Mouse (Mus musculus) cerebellum, adult 2 months (tissue): Measurements from ENCODE around the gene Mzt1. TPM values are rescaled to one million over a fixed set of nuclear protein-coding genes. Genes with fewer than 3 reads are reported as not detected.

Experiments used
- DNase-seq, 2 experiments: peaks; one replicate each; pipeline ENCODE4 v3.0.0; 2021
- H3K27ac ChIP-seq: fragments of 200-500 bp; 2 replicates; pipeline ENCODE4 v1.5.1; 2012; ENCODE audit warnings: low read length, control low read depth, inconsistent platforms; ENCODE audit not compliant: insufficient read depth
- H3K27me3 ChIP-seq: fragments of 200-500 bp; 2 replicates; pipeline ENCODE4 v1.6.1; 2012; ENCODE audit warnings: inconsistent platforms, mild to moderate bottlenecking, low read length, moderate library complexity; ENCODE audit not compliant: control insufficient read depth, insufficient read depth
- H3K4me1 ChIP-seq: fragments of 200-500 bp; 2 replicates; pipeline ENCODE4 v1.6.1; 2011; ENCODE audit warnings: low read length; ENCODE audit not compliant: control insufficient read depth, insufficient read depth
- H3K4me3 ChIP-seq: fragments of 200-500 bp; replicated peaks from 2 replicates; pipeline ENCODE3; 2011; ENCODE audit warnings: mild to moderate bottlenecking, low read depth, low read length, control low read depth; ENCODE audit not compliant: insufficient read depth
- CTCF ChIP-seq: fragments of 200-500 bp; IDR thresholded peaks from 2 replicates; pipeline ENCODE4 v1.5.1; 2011; ENCODE audit warnings: low read depth, mild to moderate bottlenecking, control low read depth, low read length, moderate library complexity, borderline replicate concordance; ENCODE audit not compliant: insufficient read depth
- POLR2A ChIP-seq: fragments of 200-500 bp; IDR thresholded peaks from 2 replicates; pipeline ENCODE4 v1.6.1; 2011; ENCODE audit warnings: low read length, control low read depth, borderline replicate concordance; ENCODE audit not compliant: insufficient read depth
- WGBS: fragments of 180-500 bp; shearing (Covaris S2); methylation state at CpG from one replicate; pipeline ENCODE4 v1.1.7; 2018; 5-methylcytosine and 5-hydroxymethylcytosine counted together
- polyA plus RNA-seq: library from polyadenylated mRNA; depleted of rRNA; stranded (reverse); fragments of >200 nt; gene quantifications from 2 replicates; pipeline ENCODE4 v1.2.3, GENCODE M21; 2012; rRNA removed

The Mzt1 gene
- polyA plus RNA-seq, 1 experiment = 60.9 TPM

GRCm38 (mm10) chr14:98994218-98994617 lies 51.7 kb downstream of the Mzt1 start, which contains the start of gene Rpl36a-ps1:
TSS of gene Rpl36a-ps1 (minus strand) at chr14:98994318.
- Histone ChIP-seq H3K4me3 (no peak within 1 kb of the TSS), H3K27me3 (no peaks in the 10 kb centered on the region), H3K27ac (no peak within 1 kb of the TSS), H3K4me1 (no peaks in the 10 kb centered on the region)
- DNase-seq = no peak
- WGBS = 97% methylated on average over 7 of the region's 7 CpGs
- TF ChIP-seq POLR2A = no peak
- TF ChIP-seq CTCF = no peak

- no peak overlapping the region for H3K4me3 ChIP-seq
- no peaks in the 10 kb centered on the region for H3K4me1 ChIP-seq
- no peaks in the 10 kb centered on the region for H3K27me3 ChIP-seq
- no peak overlapping the region for H3K27ac ChIP-seq
- 92% methylated on average over 2 of the region's 2 CpGs for whole genome bisulfite sequencing
- TF ChIP-seq POLR2A (no peak), CTCF (no peak)
- no peak for DNase-seq
Observed at GRCm38 (mm10) chr14:98992482-98992881, 53.5 kb downstream of the Mzt1 start.

- no peaks in the 10 kb centered on the region for H3K27me3 ChIP-seq
- no peak for TF ChIP-seq CTCF
- TF ChIP-seq POLR2A = no peak
- WGBS = 70% methylated on average over 3 of the region's 3 CpGs
Observed at GRCm38 (mm10) chr14:98990636-98991035, 55.3 kb downstream of the Mzt1 start.

GRCm38 (mm10) chr14:98989818-98990217 lies 56.1 kb downstream of the Mzt1 start:
- no peak overlapping the region for H3K4me3 ChIP-seq
- no peak for DNase-seq
- TF ChIP-seq POLR2A (no peak), CTCF (no peak)
- WGBS = 31% methylated on average over 3 of the region's 3 CpGs
- no peaks in the 10 kb centered on the region for H3K27me3 ChIP-seq
- H3K4me1 ChIP-seq = no peaks in the 10 kb centered on the region
- no peak overlapping the region for H3K27ac ChIP-seq

More at GRCm38 (mm10) chr14:98990636-98991035, 55.3 kb downstream of the Mzt1 start:
- no peak for DNase-seq
- no peak overlapping the region for H3K27ac ChIP-seq
- no peaks in the 10 kb centered on the region for H3K4me1 ChIP-seq
- H3K4me3 ChIP-seq = no peak overlapping the region

Other genes with a start within 250 kb of the Mzt1 start
- 1.2 and 1.8 TPM in 2 replicates for gene Rpl36a-ps1, start 51.8 kb downstream of the Mzt1 start, polyA plus RNA-seq
- 4.2 and 4.3 TPM in 2 replicates for gene Bora, start 88 bp upstream of the Mzt1 start, polyA plus RNA-seq
- gene Pibf1, start 53.3 kb upstream of the Mzt1 start, polyA plus RNA-seq = 6.5 and 7.3 TPM in 2 replicates
- 12.8 and 14.8 TPM in 2 replicates for gene Dis3, start 53.6 kb upstream of the Mzt1 start, polyA plus RNA-seq